In the genomic region with DNA sequence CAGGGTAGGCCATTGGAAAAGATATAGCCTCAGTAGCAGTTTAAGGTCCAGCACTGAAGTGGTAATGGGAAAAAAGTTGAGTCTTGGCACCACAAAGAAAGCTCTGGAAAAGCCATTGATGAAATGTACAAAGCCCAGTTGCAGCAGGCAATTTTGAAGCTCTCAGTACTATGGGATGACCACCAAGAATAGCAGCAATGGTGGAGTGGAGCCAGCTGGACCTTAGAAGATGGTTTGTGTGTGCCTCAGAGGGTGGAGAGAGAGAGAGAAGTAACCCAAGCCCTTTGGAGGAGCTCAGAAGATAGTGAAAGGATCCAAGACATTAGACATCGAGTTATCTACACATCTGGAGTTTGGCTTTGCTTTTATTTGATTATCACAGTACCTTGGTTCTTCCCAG, we compare ENCODE assay signal across 23 mouse cellular contexts. TPM values are rescaled to one million over a fixed set of nuclear protein-coding genes. Genes with fewer than 3 reads are reported as not detected.
A peak's percentile ranks its signal among the peaks of the same experiment; 100 is the strongest.
DNase-seq lines count a peak whose midpoint lies in the region; ATAC-seq lines count a peak whose summit lies in the region.
"Had no signal": no experiment of that assay in that cellular context is flagged by ENCODE, and none has a peak within 500 bp of the region (broad histone marks: within the 10 kb centered on the region; RNA-seq: fewer than 3 reads in every experiment).

No protein-coding gene starts in this region.

- H3K9me3 ChIP-seq in heart, embryonic 12.5 days (replicated peaks): no peaks in the 10 kb centered on the region
- H3K9me3 ChIP-seq: embryonic facial prominence, embryonic 15.5 days; forebrain, embryonic 15.5 days; heart, embryonic 13.5 days; hindbrain, embryonic 10.5 days; limb, embryonic 12.5 days; midbrain, embryonic 10.5 days had no signal

- H3K36me3 ChIP-seq in heart, embryonic 12.5 days: peaks cover 21% of the 10 kb centered on the region
- H3K36me3 ChIP-seq: forebrain, embryonic 15.5 days; hindbrain, embryonic 10.5 days; midbrain, embryonic 10.5 days had no signal

- no peak overlapping the region for H3K4me2 ChIP-seq in heart, embryonic 12.5 days
- H3K4me2 ChIP-seq: embryonic facial prominence, embryonic 15.5 days; forebrain, embryonic 15.5 days; heart, embryonic 13.5 days; limb, embryonic 12.5 days; liver, embryonic 11.5 days had no signal

- peak; percentile 53 to 60 for DNase-seq in heart, adult 18-20 months
- peak; percentile 13 for DNase-seq in NIH3T3 (ENCODE audit: low read depth)
- peak; percentile 30 for DNase-seq in gastrocnemius, postnatal 10 days
- DNase-seq in heart, postnatal 14 days: peak; percentile 13 to 29
- no peak for DNase-seq in right cerebral cortex, postnatal 4 days
- no peak for DNase-seq in thymus, postnatal 4 days
- no peak for DNase-seq in thymus, postnatal 14 days
- DNase-seq: cerebellum, adult 9-11 months; kidney, adult 9 months; kidney, postnatal 14 days; liver, postnatal 0 days; thymus, adult 18-20 months had no signal

- H3K9ac ChIP-seq in heart, embryonic 12.5 days: no peak overlapping the region
- H3K9ac ChIP-seq: embryonic facial prominence, embryonic 15.5 days; forebrain, embryonic 15.5 days; heart, embryonic 13.5 days; limb, embryonic 12.5 days; liver, postnatal 0 days had no signal

- H3K4me3 ChIP-seq in heart, embryonic 12.5 days: no peak overlapping the region
- H3K4me3 ChIP-seq: embryonic facial prominence, embryonic 15.5 days; forebrain, embryonic 15.5 days; heart, embryonic 13.5 days; hindbrain, embryonic 10.5 days; limb, embryonic 12.5 days; midbrain, embryonic 10.5 days had no signal

- WGBS in heart, embryonic 12.5 days: 69% methylated on average over 1 of the region's 1 CpGs

- no peak for ATAC-seq in heart, embryonic 12.5 days (ENCODE audit: insufficient number of reproducible peaks, low FRiP score)
- ATAC-seq: forebrain, embryonic 15.5 days; hindbrain, postnatal 0 days; intestine, embryonic 16.5 days; liver, postnatal 0 days had no signal

- H3K27me3 ChIP-seq in heart, embryonic 12.5 days (replicated peaks): no peaks in the 10 kb centered on the region
- H3K27me3 ChIP-seq: embryonic facial prominence, embryonic 15.5 days; forebrain, embryonic 15.5 days; heart, embryonic 13.5 days; limb, embryonic 12.5 days had no signal

- H3K4me1 ChIP-seq in heart, embryonic 12.5 days (replicated peaks): no peaks in the 10 kb centered on the region
- H3K4me1 ChIP-seq: embryonic facial prominence, embryonic 15.5 days; forebrain, embryonic 15.5 days; heart, embryonic 13.5 days; hindbrain, embryonic 10.5 days; limb, embryonic 12.5 days; midbrain, embryonic 10.5 days had no signal

- H3K27ac ChIP-seq in heart, embryonic 12.5 days (ENCODE audit: poor library complexity, severe bottlenecking): no peak overlapping the region
- H3K27ac ChIP-seq: embryonic facial prominence, embryonic 15.5 days; forebrain, embryonic 15.5 days; heart, embryonic 13.5 days; hindbrain, embryonic 10.5 days; hindbrain, postnatal 0 days; limb, embryonic 12.5 days; macrophage; midbrain, embryonic 10.5 days had no signal

- intact Hi-C loops in heart, postnatal 14 days (cut with DNase I): no loop called here

RNA-seq across cellular contexts. Expression of a gene that starts 20.1 kb away (rescaled TPM):
- total RNA-seq in heart, adult 18-20 months (2021): 10 to 100 TPM; 10.3 to 11.3 TPM
- polyA plus RNA-seq in heart, embryonic 12.5 days (2016; fragmentation: Nextera tagmentation; extraction: Ambion mirVana): 6.5 and 8.3 TPM in 2 replicates
- total RNA-seq in gastrocnemius, postnatal 10 days (2021): 1 to 10 TPM; 6.5 to 7.2 TPM
- total RNA-seq in heart, postnatal 14 days (2021): 10 to 100 TPM; 10.7 to 13.8 TPM

Comparison
In these comparisons a context has a peak if more than half of its experiments do, and no peak if none do; other contexts are left out.
1. DNase-seq: peak in heart, adult 18-20 months (2 of 2), NIH3T3 (single experiment), gastrocnemius, postnatal 10 days (single experiment) and heart, postnatal 14 days (2 of 2); none in right cerebral cortex, postnatal 4 days (single experiment), thymus, postnatal 4 days (single experiment) and thymus, postnatal 14 days (single experiment).